Mouse (Mus musculus) E14TG2a.4 (cell line): ENCODE measurements around the gene Cep295.

Source experiments
- CTCF ChIP-seq: conservative IDR thresholded peaks from 2 replicates; pipeline ENCODE4 v1.5.1; 2014; ENCODE audit warnings: low read length
- NANOG ChIP-seq: IDR thresholded peaks from 2 replicates; pipeline ENCODE4 v1.6.1; 2014; ENCODE audit warnings: borderline replicate concordance, low read length, mixed read lengths

GRCm38 (mm10) chr9:15306398-15307119, 51.0 kb downstream of the Cep295 start, which contains the start of gene 4931406C07Rik:
- TF ChIP-seq NANOG, result no peak
- TF ChIP-seq CTCF, result no peak
